Mouse (Mus musculus) limb, embryonic 14.5 days (tissue): ENCODE data around the gene Stag1. TPM values are rescaled to one million over a fixed set of nuclear protein-coding genes. Genes with fewer than 3 reads are reported as not detected.

ENCODE experiments used
- ATAC-seq: fragments of 200-750 bp; cut with Nextera tagmentation; 2 replicates; pipeline ENCODE4 v1.8.0; 2017; ENCODE audit warnings: low read depth, moderate number of reproducible peaks, moderate TSS enrichment; ENCODE audit not compliant: low FRiP score
- DNase-seq: peaks from one replicate; pipeline ENCODE4 v3.0.0-alpha.2; 2015; ENCODE audit warnings: low spot score
- H3K27ac ChIP-seq: fragments of 300-500 bp; sonication (generic); replicated peaks from 2 replicates; pipeline ENCODE4 v1.5.1; 2014; ENCODE audit warnings: low read depth, mild to moderate bottlenecking, low read length, moderate library complexity, mixed read lengths
- H3K27me3 ChIP-seq: fragments of 300-500 bp; sonication (generic); 2 replicates; pipeline ENCODE4 v1.6.1; 2014; ENCODE audit warnings: low read length, mixed read lengths; ENCODE audit not compliant: control insufficient read depth, insufficient read depth
- H3K36me3 ChIP-seq: fragments of 300-500 bp; sonication (generic); 2 replicates; pipeline ENCODE4 v1.6.1; 2014; ENCODE audit warnings: mild to moderate bottlenecking, low read length, moderate library complexity, mixed read lengths; ENCODE audit not compliant: control insufficient read depth, insufficient read depth
- H3K4me1 ChIP-seq: fragments of 300-500 bp; sonication (generic); 2 replicates; pipeline ENCODE4 v1.6.1; 2014; ENCODE audit warnings: antibody characterized with exemption, low read length, mixed read lengths; ENCODE audit not compliant: control insufficient read depth, insufficient read depth
- H3K4me2 ChIP-seq: fragments of 300-500 bp; sonication (generic); replicated peaks from 2 replicates; pipeline ENCODE4 v1.6.1; 2014; ENCODE audit warnings: low read depth, mild to moderate bottlenecking, low read length, moderate library complexity; ENCODE audit not compliant: severe bottlenecking
- H3K4me3 ChIP-seq: fragments of 300-500 bp; sonication (generic); replicated peaks from 2 replicates; pipeline ENCODE4 v1.5.1; 2014; ENCODE audit warnings: low read length
- H3K9ac ChIP-seq: fragments of 300-500 bp; sonication (generic); 2 replicates; pipeline ENCODE4 v1.6.1; 2014; ENCODE audit warnings: mild to moderate bottlenecking, low read depth, low read length, moderate library complexity; ENCODE audit not compliant: severe bottlenecking
- H3K9me3 ChIP-seq: fragments of 300-500 bp; sonication (generic); 2 replicates; pipeline ENCODE4 v1.6.1; 2016; ENCODE audit warnings: low read length; ENCODE audit not compliant: control insufficient read depth
- POLR2A ChIP-seq: fragments of 200-500 bp; IDR thresholded peaks from 2 replicates; pipeline ENCODE4 v1.8.0; 2012; ENCODE audit warnings: inconsistent platforms, mild to moderate bottlenecking, moderate library complexity, borderline replicate concordance; ENCODE audit not compliant: insufficient read depth, insufficient read length; ENCODE audit errors: extremely low read depth
- WGBS: fragments of 180-500 bp; shearing (Covaris S2); extraction: QIAGEN DNeasy Blood & Tissue Kit; methylation state at CpG from one replicate; pipeline ENCODE4 v1.1.7; 2014; 5-methylcytosine and 5-hydroxymethylcytosine counted together
- polyA plus RNA-seq, 2 experiments: library from polyadenylated mRNA; depleted of rRNA in 1 of 2; stranded (reverse) in 1 of 2; unstranded in 1 of 2; fragments of >200 nt; fragmentation: Nextera tagmentation in 1 of 2; extraction: Ambion mirVana in 1 of 2; gene quantifications; 2 replicates each; pipeline versions ENCODE4 v1.2.1 to v1.2.3; 2012 to 2014

Gene Stag1
- polyA plus RNA-seq, 2 experiments = 35.0 to 45.5 TPM

- ATAC-seq = no peak
- peaks cover 12% of the 10 kb centered on the region for H3K4me1 ChIP-seq
- no peaks in the 10 kb centered on the region for H3K36me3 ChIP-seq
- DNase-seq = no peak
- no peaks in the 10 kb centered on the region for H3K9me3 ChIP-seq
- H3K9ac ChIP-seq = peak overlapping the region; percentile 65
- peak overlapping the region; percentile 98; the same call in 1 of the 2 replicates for H3K27ac ChIP-seq
- H3K4me3 ChIP-seq = peak overlapping the region; percentile 79; the same call in 1 of the 2 replicates
- WGBS = 52% methylated on average over 6 of the region's 6 CpGs
- peak overlapping the region; percentile 73 for H3K4me2 ChIP-seq
- H3K27me3 ChIP-seq = no peaks in the 10 kb centered on the region
- TF ChIP-seq POLR2A = no peak
These were observed 43.9 kb downstream of the Stag1 start for GRCm38 (mm10) chr9:100641391-100642085.

- no peaks in the 10 kb centered on the region for H3K9me3 ChIP-seq
- peak overlapping the region; percentile 73 for H3K4me2 ChIP-seq
- H3K4me3 ChIP-seq = peak overlapping the region; percentile 79
- H3K27me3 ChIP-seq = no peaks in the 10 kb centered on the region
- ATAC-seq = no peak
- H3K9ac ChIP-seq = peak overlapping the region; percentile 65
- no peaks in the 10 kb centered on the region for H3K36me3 ChIP-seq
- H3K27ac ChIP-seq = peak overlapping the region; percentile 98
- TF ChIP-seq POLR2A = no peak
- DNase-seq = peak; percentile 66
- peaks cover 12% of the 10 kb centered on the region for H3K4me1 ChIP-seq
- 3% methylated on average over 16 of the region's 16 CpGs for WGBS
These were observed 44.7 kb downstream of the Stag1 start for GRCm38 (mm10) chr9:100642186-100642839.

- H3K36me3 ChIP-seq = no peaks in the 10 kb centered on the region
- ATAC-seq = peak; percentile 95
- TF ChIP-seq POLR2A = peak; percentile 69; the same call in 1 of the 2 replicates
These were observed 45.5 kb downstream of the Stag1 start for GRCm38 (mm10) chr9:100642840-100643697.

GRCm38 (mm10) chr9:100644071-100644771 lies 46.6 kb downstream of the Stag1 start:
- DNase-seq (peak; percentile 73), ATAC-seq (peak; percentile 17)
- peak; percentile 46; the same call in 1 of the 2 replicates for TF ChIP-seq POLR2A
- Histone ChIP-seq H3K4me1 (peaks cover 12% of the 10 kb centered on the region), H3K4me2 (peak overlapping the region; percentile 49), H3K27ac (peak overlapping the region; percentile 98), H3K27me3 (no peaks in the 10 kb centered on the region), H3K9me3 (no peaks in the 10 kb centered on the region), H3K4me3 (peak overlapping the region; percentile 79), H3K9ac (peak overlapping the region; percentile 97), H3K36me3 (no peaks in the 10 kb centered on the region)
- WGBS = 3% methylated on average over 38 of the region's 64 CpGs

More at GRCm38 (mm10) chr9:100642840-100643697, 45.5 kb downstream of the Stag1 start:
- Histone ChIP-seq H3K9me3 (no peaks in the 10 kb centered on the region), H3K4me2 (peak overlapping the region; percentile 73), H3K4me3 (peak overlapping the region; percentile 79), H3K27me3 (no peaks in the 10 kb centered on the region), H3K9ac (peak overlapping the region; percentile 97), H3K4me1 (peaks cover 12% of the 10 kb centered on the region), H3K27ac (peak overlapping the region; percentile 98)
- WGBS = under 1% methylated on average over 55 of the region's 97 CpGs
- DNase-seq = peak; percentile 97
